Mouse (Mus musculus) bone marrow macrophage, adult 2 months (primary cell): ENCODE results near the gene Btg4.

Experiments
- CTCF ChIP-seq: IDR thresholded peaks from 2 replicates; pipeline ENCODE4 v1.5.1; 2012; ENCODE audit warnings: low read depth, mild to moderate bottlenecking, low read length, moderate library complexity
- POLR2A ChIP-seq: IDR thresholded peaks from 2 replicates; pipeline ENCODE4 v1.6.1; 2012; ENCODE audit warnings: mild to moderate bottlenecking, low read depth, low read length, borderline replicate concordance

DNA sequence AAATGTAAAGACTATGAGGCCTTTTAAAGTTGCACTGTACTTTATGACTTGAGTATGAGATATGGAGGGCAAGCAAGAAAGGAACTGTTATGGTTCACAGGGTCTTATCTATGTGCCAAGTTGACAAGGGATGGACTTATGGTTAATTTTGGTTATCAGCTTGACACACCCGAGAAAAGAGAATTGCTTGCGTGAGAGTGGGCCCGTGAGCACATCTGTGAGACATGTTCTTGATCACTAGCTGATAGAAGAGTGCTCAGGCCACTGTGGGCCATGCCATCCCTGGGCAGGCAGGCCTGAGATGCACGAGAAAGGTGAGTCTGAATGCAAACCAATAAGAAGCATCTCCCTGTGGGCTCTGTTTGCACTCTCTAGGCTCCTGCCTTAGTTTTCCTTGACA is 76.7 kb downstream of the Btg4 start:
- TF ChIP-seq CTCF (no peak), POLR2A (no peak)
